Mouse (Mus musculus): Measurements from ENCODE around the gene Ralgapa1. TPM values are rescaled to one million over a fixed set of nuclear protein-coding genes. Genes with fewer than 3 reads are reported as not detected.

Gene Ralgapa1
- total and polyA plus RNA-seq, 3 experiments, result 14.1 to 111 (median 29.7) TPM

DNA sequence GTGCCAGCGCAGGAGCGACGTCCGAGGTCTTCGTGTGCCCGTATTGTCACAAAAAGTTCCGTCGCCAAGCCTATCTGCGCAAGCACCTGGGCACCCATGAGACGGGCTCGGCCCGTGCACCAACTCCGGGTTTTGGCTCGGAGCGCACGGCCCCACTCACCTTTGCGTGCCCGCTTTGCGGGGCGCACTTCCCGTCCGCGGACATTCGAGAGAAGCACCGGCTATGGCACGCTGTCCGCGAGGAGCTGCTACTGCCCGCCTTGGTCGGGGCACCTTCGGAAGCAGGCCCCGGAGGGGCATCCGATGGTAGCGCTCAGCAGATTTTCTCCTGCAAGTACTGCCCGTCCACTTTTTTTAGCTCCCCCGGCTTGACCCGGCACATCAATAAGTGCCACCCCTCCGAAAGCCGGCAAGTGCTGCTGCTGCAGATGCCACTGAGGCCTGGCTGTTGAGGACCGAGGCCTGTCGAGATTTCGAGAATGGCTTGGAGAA is 220.4 kb downstream of the Ralgapa1 start:
- no peak for DNase-seq (ENCODE audit: low read depth, low spot score)
- Histone ChIP-seq H3K79me2 (ENCODE audit: control insufficient read depth, insufficient read depth, low read length, poor library complexity) (no peaks in the 10 kb centered on the region), H3K36me3 (ENCODE audit: control insufficient read depth in 1 of 2, insufficient read depth in 2 of 2, low read length in 2 of 2) (peaks cover 0 to 6% of the 10 kb centered on the region in 2 experiments; a peak in 2 of 4 replicates), H3K4me3 (ENCODE audit: control insufficient read depth in 1 of 2, insufficient read depth in 1 of 2, low read depth in 2 of 2, low read length in 2 of 2) (no peak overlapping the region), H3K9me3 (replicated peaks; ENCODE audit: insufficient read depth, low read length) (no peaks in the 10 kb centered on the region), H3K27me3 (ENCODE audit: control insufficient read depth in 1 of 2, insufficient read depth in 2 of 2, low read length in 2 of 2) (no peaks in the 10 kb centered on the region), H3K9ac (ENCODE audit: control insufficient read depth, low read depth, low read length, poor library complexity, severe bottlenecking) (no peak overlapping the region), H3K4me1 (ENCODE audit: control insufficient read depth in 1 of 2, insufficient read depth in 2 of 2, low read length in 2 of 2) (peaks cover 2 to 3% of the 10 kb centered on the region in 2 experiments; a peak in 1 of 4 replicates), H3K27ac (ENCODE audit: control insufficient read depth, low read depth, low read length) (no peak overlapping the region)
- TF ChIP-seq GABPA (IDR thresholded peaks at IDR 0.05; ENCODE audit: low read depth, low read length), result no peak
- TF ChIP-seq UBTF (IDR thresholded peaks at IDR 0.05; ENCODE audit: borderline replicate concordance, insufficient read depth, low read depth, low read length), result no peak
- TF ChIP-seq EP300 (IDR thresholded peaks at IDR 0.05; ENCODE audit: low read depth in 1 of 2, low read length in 2 of 2), result no peak
- TF ChIP-seq TBP (IDR thresholded peaks at IDR 0.05; ENCODE audit: low read depth, low read length), result no peak
- TF ChIP-seq ZKSCAN1 (IDR thresholded peaks at IDR 0.05; ENCODE audit: low read depth, low read length), result no peak
- no peak for TF ChIP-seq NRF1 (IDR thresholded peaks at IDR 0.05; ENCODE audit: insufficient read depth, low read depth, low read length, poor library complexity, severe bottlenecking)
- TF ChIP-seq MYC (IDR thresholded peaks at IDR 0.05; ENCODE audit: low read depth, low read length), result no peak
- TF ChIP-seq SIN3A (IDR thresholded peaks at IDR 0.05; ENCODE audit: low read length), result no peak
- no peak for TF ChIP-seq ZNF384 (IDR thresholded peaks at IDR 0.05; ENCODE audit: low read depth, low read length)
- no peak for TF ChIP-seq MAFK (IDR thresholded peaks at IDR 0.05; ENCODE audit: borderline replicate concordance, low read depth, low read length)

DNA sequence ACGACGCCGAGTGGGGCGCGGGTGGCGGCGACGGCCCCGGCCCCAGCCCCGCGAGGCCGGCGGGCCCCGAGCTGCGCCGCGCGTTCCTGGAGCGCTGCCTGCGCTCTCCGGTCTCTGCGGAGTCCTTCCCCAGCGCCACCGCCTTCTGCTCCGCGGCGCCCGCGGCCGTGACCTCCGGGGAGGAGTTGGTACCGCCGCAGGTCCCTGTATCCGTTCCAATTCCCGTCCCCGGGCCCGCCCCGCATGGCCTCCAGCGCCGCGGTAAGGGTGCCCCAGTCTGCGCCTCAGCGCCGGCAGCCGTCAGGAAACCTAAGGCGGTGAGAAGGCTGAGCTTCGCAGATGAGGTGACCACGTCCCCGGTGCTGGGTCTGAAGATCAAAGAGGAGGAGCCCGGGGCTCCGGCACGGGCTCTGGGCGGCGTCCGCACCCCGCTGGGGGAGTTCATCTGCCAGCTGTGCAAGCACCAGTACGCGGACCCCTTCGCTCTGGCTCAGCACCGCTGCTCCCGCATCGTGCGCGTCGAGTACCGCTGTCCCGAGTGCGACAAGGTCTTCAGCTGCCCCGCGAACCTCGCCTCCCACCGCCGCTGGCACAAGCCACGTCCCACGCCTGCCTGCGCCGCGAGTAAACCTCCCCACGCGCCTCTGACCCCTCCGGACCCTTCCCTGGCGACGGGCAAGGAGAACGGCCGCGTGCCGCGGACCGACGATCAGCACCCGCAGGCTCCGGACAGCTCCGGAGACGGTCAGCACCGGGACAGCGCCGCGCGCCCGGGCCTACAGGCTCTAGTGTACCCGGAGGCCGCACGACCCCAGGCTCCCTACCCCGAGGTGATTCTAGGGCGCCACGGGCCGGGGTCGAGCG is 221.1 kb downstream of the Ralgapa1 start:
- Histone ChIP-seq H3K4me3 (ENCODE audit: control insufficient read depth in 1 of 2, insufficient read depth in 1 of 2, low read depth in 2 of 2, low read length in 2 of 2) (no peak overlapping the region), H3K27me3 (ENCODE audit: control insufficient read depth in 1 of 2, insufficient read depth in 2 of 2, low read length in 2 of 2) (no peaks in the 10 kb centered on the region), H3K9me3 (replicated peaks; ENCODE audit: insufficient read depth, low read length) (no peaks in the 10 kb centered on the region), H3K27ac (ENCODE audit: control insufficient read depth, low read depth, low read length) (no peak overlapping the region), H3K79me2 (ENCODE audit: control insufficient read depth, insufficient read depth, low read length, poor library complexity) (no peaks in the 10 kb centered on the region), H3K36me3 (ENCODE audit: control insufficient read depth in 1 of 2, insufficient read depth in 2 of 2, low read length in 2 of 2) (peaks cover 0 to 6% of the 10 kb centered on the region in 2 experiments; a peak in 2 of 4 replicates), H3K4me1 (ENCODE audit: control insufficient read depth in 1 of 2, insufficient read depth in 2 of 2, low read length in 2 of 2) (peaks cover 2 to 3% of the 10 kb centered on the region in 2 experiments; a peak in 1 of 4 replicates), H3K9ac (ENCODE audit: control insufficient read depth, low read depth, low read length, poor library complexity, severe bottlenecking) (no peak overlapping the region)
- TF ChIP-seq MXI1 (IDR thresholded peaks at IDR 0.05; ENCODE audit: low read depth, low read length) (no peak), TBP (IDR thresholded peaks at IDR 0.05; ENCODE audit: low read depth, low read length) (no peak), SIN3A (IDR thresholded peaks at IDR 0.05; ENCODE audit: low read length) (no peak), E2F4 (IDR thresholded peaks at IDR 0.05; ENCODE audit: borderline replicate concordance, low read depth, low read length) (no peak), USF2 (IDR thresholded peaks at IDR 0.05; ENCODE audit: borderline replicate concordance in 1 of 2, insufficient read depth in 1 of 2, low read depth in 1 of 2, low read length in 2 of 2) (no peak), CHD2 (IDR thresholded peaks at IDR 0.05; ENCODE audit: low read length) (no peak), ETS1 (IDR thresholded peaks at IDR 0.05; ENCODE audit: low read depth, low read length) (no peak), NRF1 (IDR thresholded peaks at IDR 0.05; ENCODE audit: insufficient read depth, low read depth, low read length, poor library complexity, severe bottlenecking) (no peak)
- DNase-seq (ENCODE audit: low read depth, low spot score), result no peak
